Mouse (Mus musculus): ENCODE measurements around the gene Gm5089. TPM values are rescaled to one million over a fixed set of nuclear protein-coding genes. Genes with fewer than 3 reads are reported as not detected.
A peak's percentile ranks its signal among the peaks of the same experiment; 100 is the strongest.

The Gm5089 gene
- polyA plus RNA-seq, 1 experiment from 2014 or later = 0.22 TPM

DNA sequence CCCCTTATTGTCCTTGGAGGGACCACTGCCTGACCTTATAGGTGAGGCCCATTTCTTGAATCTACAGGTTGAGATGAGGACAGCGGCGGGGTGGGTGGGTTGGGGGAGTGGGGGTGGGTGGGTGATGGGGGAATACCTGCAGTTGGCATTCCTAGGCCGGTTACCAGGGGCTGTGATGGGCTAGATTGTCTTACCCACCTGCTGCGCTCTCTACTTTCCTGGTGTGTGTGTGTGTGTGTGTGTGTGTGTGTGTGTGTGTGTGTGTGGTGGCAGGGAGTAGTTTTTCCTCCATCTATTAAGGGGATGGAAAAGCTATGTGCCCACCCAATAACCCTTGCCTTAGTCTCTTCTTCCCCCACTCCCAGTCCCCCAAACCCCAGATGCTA is 33.5 kb upstream of the Gm5089 start:
- Histone ChIP-seq H3K27me3 (peaks cover 86% of the 10 kb centered on the region), H3K4me3 (no peak overlapping the region), H3K9ac (no peak overlapping the region), H3K4me2 (no peak overlapping the region), H3K27ac (no peak overlapping the region), H3K4me1 (no peaks in the 10 kb centered on the region), H3K36me3 (no peaks in the 10 kb centered on the region), H3K9me3 (no peaks in the 10 kb centered on the region)
- no peak for ATAC-seq (ENCODE audit: insufficient number of reproducible peaks, insufficient read depth, low FRiP score, low TSS enrichment, low read depth)
- 0% methylated on average over 4 of the region's 4 CpGs for WGBS

DNA sequence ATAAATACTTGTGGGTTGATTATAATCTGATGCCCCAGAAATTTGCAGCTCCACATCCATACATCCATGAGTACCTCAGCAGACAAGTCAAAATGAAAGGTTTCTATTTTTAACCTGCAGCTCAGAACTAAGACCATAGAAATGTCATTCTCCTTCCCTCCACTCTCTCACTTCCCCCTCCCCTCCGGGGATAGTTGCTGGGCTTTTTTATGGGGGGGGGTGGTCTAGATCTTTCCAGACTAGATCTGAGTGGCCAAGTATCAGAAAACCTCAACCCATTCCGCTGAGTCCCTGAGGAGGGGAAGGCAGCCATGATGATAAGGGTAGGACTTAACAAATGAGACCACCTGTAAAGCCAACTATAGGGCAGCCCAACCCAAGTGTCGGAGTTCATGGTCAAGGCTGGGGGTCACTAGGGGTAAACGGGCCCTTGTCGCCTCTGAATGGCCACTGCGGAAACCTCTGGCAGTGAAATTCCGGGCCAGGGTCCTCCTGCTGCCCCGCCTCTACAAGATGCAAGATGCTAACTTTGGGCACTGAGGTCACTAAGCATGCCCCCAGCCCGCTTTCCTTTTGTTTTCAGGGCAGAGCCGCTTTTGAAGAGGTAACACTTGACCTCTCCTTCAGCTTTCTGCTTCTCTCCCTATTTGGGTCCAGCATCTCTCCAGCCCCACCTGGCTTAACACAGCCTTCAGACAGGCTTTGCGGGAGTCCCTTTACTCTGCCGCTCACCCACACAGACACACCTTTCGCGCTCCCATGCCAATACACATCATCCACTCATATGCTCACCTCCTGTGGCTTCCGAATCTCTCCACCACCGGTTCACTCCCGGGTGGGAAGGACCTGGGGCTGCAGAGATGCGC is 32.9 kb upstream of the Gm5089 start:
- 3% methylated on average over 18 of the region's 18 CpGs for WGBS
- no peak overlapping the region for H3K4me2 ChIP-seq
- ATAC-seq (ENCODE audit: insufficient number of reproducible peaks, insufficient read depth, low FRiP score, low TSS enrichment, low read depth) = no peak

DNA sequence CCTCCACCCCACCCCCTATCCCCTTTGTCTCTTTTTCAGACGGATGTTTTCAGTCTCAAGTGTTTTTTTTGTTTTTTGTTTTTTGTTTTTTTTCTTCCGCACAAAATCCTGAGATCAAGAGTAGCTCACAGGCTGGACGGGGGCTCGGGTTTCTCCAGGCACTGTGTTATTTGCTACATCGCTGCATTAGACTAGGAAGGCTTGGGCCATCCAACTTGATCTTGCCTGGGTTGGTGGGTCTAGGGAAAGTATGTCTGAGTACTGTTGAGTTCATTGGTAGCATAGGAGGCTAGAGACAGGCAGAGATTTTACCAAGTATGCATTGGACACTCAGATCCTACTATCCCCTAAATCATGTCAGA is 32.1 kb upstream of the Gm5089 start:
- H3K9me3 ChIP-seq = no peaks in the 10 kb centered on the region
- H3K9ac ChIP-seq = no peak overlapping the region
- H3K4me1 ChIP-seq = peaks cover 5% of the 10 kb centered on the region; the same call in 1 of the 2 replicates
- H3K27me3 ChIP-seq = peaks cover 91% of the 10 kb centered on the region
- no peak overlapping the region for H3K4me3 ChIP-seq
- H3K27ac ChIP-seq = no peak overlapping the region
- H3K4me2 ChIP-seq = no peak overlapping the region
- ATAC-seq (ENCODE audit: insufficient number of reproducible peaks, insufficient read depth, low FRiP score, low TSS enrichment, low read depth) = no peak
- WGBS = 2% methylated on average over 5 of the region's 5 CpGs
- H3K36me3 ChIP-seq = no peaks in the 10 kb centered on the region

More for the DNA sequence above, 32.9 kb upstream of the Gm5089 start:
- Histone ChIP-seq H3K27me3 (peaks cover 86% of the 10 kb centered on the region), H3K4me1 (peaks cover 2% of the 10 kb centered on the region; the same call in 1 of the 2 replicates), H3K4me3 (no peak overlapping the region), H3K9me3 (no peaks in the 10 kb centered on the region), H3K36me3 (no peaks in the 10 kb centered on the region), H3K9ac (no peak overlapping the region), H3K27ac (no peak overlapping the region)

DNA sequence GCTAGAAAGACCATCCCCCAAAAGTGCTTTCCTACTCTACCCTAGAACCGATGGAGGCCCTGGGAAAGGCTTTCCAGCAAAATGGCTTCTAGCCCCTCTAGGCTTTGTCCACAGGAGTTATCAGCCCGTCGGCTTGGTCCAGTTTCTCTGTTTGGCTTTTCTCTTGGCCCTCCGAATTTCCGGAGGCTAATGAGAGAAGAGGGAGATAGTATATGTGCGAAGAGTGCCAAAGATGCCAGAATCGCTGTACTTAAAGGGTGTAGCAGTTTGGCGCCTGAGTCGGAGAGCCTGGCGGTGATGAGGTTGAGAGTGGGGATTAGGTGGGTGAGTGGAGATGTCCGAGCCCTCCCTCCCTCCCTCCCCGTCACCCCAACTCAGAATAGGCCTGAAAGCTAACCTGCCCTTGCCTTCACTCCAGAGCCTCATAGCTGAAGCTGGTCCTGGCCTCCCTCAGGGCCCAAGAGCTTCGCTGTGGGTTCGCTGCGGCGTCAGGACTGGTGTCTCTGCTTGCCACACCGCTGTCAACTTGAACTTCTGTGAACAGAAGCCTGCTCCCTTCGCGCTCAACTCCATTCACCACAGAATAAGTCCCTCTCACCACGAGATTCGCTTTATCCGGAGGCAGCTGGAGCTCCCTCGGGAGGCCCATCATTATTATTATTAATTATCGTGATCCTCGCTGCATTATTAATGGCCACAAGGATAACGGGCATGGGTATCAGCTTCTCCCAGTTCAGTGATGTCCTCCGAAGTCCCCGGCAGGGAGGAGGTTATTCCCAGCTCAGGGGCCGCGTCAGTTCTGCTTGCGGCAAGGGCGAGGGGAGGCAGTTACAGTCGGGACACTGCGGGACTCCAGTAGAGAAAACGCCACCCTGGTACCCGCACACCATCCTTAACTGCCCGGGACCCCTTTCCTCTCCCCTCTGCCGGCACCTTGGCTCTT is 31.4 kb upstream of the Gm5089 start:
- 2% methylated on average over 38 of the region's 38 CpGs for WGBS
- Histone ChIP-seq H3K27me3 (peaks cover 93% of the 10 kb centered on the region), H3K36me3 (no peaks in the 10 kb centered on the region), H3K9me3 (no peaks in the 10 kb centered on the region), H3K4me3 (no peak overlapping the region), H3K9ac (no peak overlapping the region), H3K4me2 (no peak overlapping the region), H3K4me1 (peaks cover 5% of the 10 kb centered on the region; the same call in 1 of the 2 replicates), H3K27ac (no peak overlapping the region)
- ATAC-seq (ENCODE audit: insufficient number of reproducible peaks, insufficient read depth, low FRiP score, low TSS enrichment, low read depth) = no peak

DNA sequence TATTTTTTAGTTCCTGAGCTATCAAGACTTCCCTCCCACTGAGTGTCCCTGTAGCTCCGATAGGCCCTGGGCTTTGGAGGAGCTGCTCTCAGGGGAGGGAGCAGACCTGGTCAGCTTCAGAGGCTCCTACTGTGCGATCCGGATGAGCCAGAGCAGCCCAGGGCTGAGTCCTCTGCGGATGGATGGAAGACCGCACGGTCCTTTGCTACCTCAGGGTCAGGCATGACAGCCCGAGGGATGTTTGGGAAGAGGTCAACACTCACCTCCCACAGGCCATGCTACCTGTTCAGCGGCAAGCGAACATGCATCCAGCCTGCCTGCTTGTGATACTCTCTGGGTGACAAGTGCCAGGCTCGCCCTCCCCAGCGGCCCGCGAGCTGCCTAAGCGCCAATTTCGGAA is 30.3 kb upstream of the Gm5089 start:
- Histone ChIP-seq H3K9me3 (no peaks in the 10 kb centered on the region), H3K4me2 (no peak overlapping the region), H3K4me1 (peaks cover 7% of the 10 kb centered on the region), H3K9ac (no peak overlapping the region), H3K27me3 (peaks cover 94% of the 10 kb centered on the region), H3K36me3 (no peaks in the 10 kb centered on the region), H3K27ac (no peak overlapping the region), H3K4me3 (no peak overlapping the region)
- no peak for ATAC-seq (ENCODE audit: insufficient number of reproducible peaks, insufficient read depth, low FRiP score, low TSS enrichment, low read depth)
- 5% methylated on average over 15 of the region's 15 CpGs for WGBS

DNA sequence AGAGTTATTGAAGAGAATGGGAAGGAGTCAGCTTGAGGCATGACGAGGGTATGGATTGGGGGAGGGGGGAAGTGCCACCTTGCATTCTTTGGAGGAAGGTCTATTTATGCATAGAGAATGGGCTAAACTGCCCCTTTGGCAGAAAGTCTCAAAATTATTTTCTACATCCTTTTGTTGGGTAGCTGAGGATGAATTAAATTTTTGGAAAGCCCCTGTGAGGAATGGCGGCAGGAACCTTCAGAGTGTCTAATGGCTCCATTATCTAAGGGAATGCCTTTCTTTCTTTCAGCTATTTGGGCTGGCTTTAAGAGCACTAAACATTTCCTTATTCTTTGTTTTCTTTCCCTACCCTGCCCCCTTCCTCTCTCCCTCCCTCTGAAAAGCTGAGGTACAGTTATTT is 29.4 kb upstream of the Gm5089 start:
- no peak overlapping the region for H3K9ac ChIP-seq
- peaks cover 15% of the 10 kb centered on the region for H3K4me1 ChIP-seq
- no peak overlapping the region for H3K4me2 ChIP-seq
- H3K4me3 ChIP-seq = no peak overlapping the region
- ATAC-seq (ENCODE audit: insufficient number of reproducible peaks, insufficient read depth, low FRiP score, low TSS enrichment, low read depth) = no peak
- H3K27ac ChIP-seq = no peak overlapping the region
- no peaks in the 10 kb centered on the region for H3K9me3 ChIP-seq
- WGBS = 6% methylated on average over 2 of the region's 2 CpGs
- H3K27me3 ChIP-seq = peaks cover 94% of the 10 kb centered on the region
- H3K36me3 ChIP-seq = no peaks in the 10 kb centered on the region

DNA sequence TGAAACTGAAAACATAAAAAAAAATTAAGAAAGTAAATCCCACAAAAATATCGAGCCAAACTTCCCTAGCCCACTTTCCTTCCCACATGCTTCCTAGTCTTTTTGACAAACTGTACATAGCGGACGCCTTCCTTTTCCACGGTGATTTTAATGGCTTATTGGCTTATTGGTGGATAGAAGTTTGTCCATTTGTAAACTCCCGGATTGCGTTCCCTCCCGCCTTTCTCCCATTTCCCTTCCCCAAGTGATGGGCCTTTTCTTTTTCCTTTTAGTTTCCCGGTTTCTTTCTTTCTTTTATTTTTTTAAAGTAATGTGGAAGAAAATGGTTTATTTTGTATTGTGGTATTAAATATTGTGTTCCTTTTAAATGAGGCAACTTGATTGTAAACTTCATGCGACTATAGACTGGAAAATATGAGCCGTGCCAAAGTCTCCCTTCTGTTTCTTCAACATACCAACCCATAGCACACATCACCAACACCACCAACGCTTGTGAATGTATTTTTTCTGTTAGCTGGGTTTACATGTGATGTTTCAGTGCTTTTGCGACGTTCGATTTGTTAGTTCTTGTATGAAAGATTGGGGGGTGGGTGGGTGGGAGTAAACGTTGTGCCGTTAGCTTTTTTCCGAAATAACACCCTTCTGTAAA is 28.7 kb upstream of the Gm5089 start:
- no peak for ATAC-seq (ENCODE audit: insufficient number of reproducible peaks, insufficient read depth, low FRiP score, low TSS enrichment, low read depth)
- no peaks in the 10 kb centered on the region for H3K36me3 ChIP-seq
- no peak overlapping the region for H3K4me3 ChIP-seq
- 11% methylated on average over 17 of the region's 17 CpGs for WGBS
- H3K9ac ChIP-seq = no peak overlapping the region
- no peak overlapping the region for H3K4me2 ChIP-seq
- no peak overlapping the region for H3K27ac ChIP-seq
- peaks cover 23% of the 10 kb centered on the region for H3K4me1 ChIP-seq
- H3K9me3 ChIP-seq = no peaks in the 10 kb centered on the region
- peaks cover 94% of the 10 kb centered on the region for H3K27me3 ChIP-seq

DNA sequence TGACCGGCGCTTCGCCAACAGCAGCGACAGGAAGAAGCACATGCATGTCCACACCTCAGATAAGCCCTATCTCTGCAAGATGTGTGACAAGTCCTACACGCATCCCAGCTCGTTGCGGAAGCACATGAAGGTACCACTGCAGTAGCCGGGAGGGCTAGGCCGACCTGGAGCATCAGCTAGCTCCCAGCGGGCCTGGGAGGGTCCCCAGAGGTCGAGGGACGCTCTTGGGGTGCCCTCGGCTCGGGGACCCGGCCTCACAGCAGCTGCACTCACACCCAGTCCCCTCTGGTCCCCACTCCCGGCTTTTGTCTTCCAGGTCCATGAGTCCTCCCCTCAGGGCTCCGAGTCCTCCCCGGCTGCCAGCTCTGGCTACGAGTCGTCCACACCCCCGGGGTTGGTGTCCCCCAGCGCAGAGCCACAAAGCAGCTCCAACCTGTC is 27.7 kb upstream of the Gm5089 start:
- Histone ChIP-seq H3K9me3 (no peaks in the 10 kb centered on the region), H3K27ac (no peak overlapping the region), H3K4me2 (no peak overlapping the region), H3K9ac (no peak overlapping the region), H3K27me3 (peaks cover 94% of the 10 kb centered on the region), H3K4me1 (peaks cover 33% of the 10 kb centered on the region), H3K4me3 (peak overlapping the region; percentile 10; the same call in 1 of the 2 replicates), H3K36me3 (no peaks in the 10 kb centered on the region)
- no peak for ATAC-seq (ENCODE audit: insufficient number of reproducible peaks, insufficient read depth, low FRiP score, low TSS enrichment, low read depth)
- under 1% methylated on average over 22 of the region's 22 CpGs for WGBS

DNA sequence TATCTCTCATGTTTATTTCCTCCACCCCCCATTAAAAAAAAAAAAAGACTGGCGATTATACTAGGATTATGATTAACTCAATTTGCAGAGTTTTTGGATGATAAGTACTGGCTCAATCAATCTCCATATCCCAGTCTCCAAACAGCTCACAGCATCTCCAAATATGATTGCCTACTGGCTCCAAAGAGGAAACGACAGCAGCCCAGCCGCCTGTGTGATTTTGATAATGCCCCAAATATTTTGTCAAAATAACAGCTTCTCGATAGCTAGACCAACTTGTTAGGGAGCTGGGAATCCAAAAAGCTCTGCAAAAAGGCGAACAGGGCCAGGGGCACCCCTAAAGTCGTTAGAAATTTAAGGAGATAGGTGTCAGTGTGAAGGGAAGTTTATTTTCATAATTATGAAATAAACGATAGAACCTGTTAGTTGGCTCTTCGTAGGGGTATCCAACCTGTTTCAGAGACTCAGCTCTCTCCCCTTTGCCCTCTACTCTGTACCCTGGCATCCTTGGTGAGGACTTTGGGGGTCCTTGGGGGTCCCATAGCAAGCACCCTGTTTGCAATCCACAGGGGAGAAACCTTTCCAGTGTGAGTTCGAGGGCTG is 27.2 kb upstream of the Gm5089 start:
- Histone ChIP-seq H3K9ac (no peak overlapping the region), H3K4me1 (peaks cover 33% of the 10 kb centered on the region), H3K4me2 (no peak overlapping the region), H3K4me3 (peak overlapping the region; percentile 10; the same call in 1 of the 2 replicates), H3K9me3 (no peaks in the 10 kb centered on the region), H3K27ac (no peak overlapping the region), H3K36me3 (no peaks in the 10 kb centered on the region), H3K27me3 (peaks cover 94% of the 10 kb centered on the region)
- WGBS = 2% methylated on average over 9 of the region's 9 CpGs
- ATAC-seq (ENCODE audit: insufficient number of reproducible peaks, insufficient read depth, low FRiP score, low TSS enrichment, low read depth) = no peak

DNA sequence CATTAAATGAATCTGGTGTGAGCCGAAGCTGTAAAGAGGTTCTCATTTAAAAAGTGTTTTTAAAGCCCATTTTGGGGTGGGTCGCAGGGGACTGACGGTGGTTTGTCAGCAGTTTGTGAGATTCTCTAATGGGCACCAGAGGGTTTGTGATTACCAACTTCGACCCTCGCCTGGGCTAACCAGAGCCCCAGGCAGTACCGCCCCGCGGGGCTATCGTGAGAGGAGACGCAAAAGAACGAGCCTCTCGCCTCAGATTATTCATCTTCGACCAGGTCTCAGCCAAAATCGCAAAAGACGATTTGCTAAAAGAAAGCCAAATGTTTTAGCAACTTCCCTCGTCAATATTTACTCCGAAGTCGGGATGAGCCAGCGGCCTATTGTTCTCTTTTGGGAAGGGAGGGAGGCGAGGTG is 26.4 kb upstream of the Gm5089 start:
- WGBS = under 1% methylated on average over 20 of the region's 20 CpGs

DNA sequence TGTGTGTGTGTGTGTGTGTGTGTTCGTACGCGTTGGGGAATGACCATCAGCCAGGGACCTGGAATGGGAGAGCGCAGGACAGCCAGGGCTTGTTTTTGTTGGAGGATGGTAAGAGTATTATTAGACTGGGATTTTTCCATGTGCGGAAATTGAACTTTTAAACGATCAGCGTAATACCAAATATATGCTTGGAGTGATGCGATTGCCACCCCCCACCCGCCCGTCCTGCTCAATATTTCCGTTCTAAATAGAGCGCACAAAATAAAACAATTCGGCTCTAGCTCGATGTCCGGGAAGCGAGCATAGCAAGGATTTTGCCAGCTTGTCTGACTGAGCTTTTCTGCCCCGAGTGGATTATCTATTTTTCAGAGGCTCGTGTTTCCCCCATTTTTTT is 25.9 kb upstream of the Gm5089 start:
- Histone ChIP-seq H3K27ac (no peak overlapping the region), H3K9me3 (no peaks in the 10 kb centered on the region), H3K4me1 (peaks cover 33% of the 10 kb centered on the region), H3K9ac (no peak overlapping the region), H3K4me3 (peak overlapping the region; percentile 46; the same call in 1 of the 2 replicates), H3K27me3 (peaks cover 94% of the 10 kb centered on the region), H3K4me2 (no peak overlapping the region), H3K36me3 (no peaks in the 10 kb centered on the region)
- ATAC-seq (ENCODE audit: insufficient number of reproducible peaks, insufficient read depth, low FRiP score, low TSS enrichment, low read depth) = no peak
- WGBS = under 1% methylated on average over 18 of the region's 18 CpGs

More for the DNA sequence above, 26.4 kb upstream of the Gm5089 start:
- Histone ChIP-seq H3K27ac (no peak overlapping the region), H3K36me3 (no peaks in the 10 kb centered on the region), H3K4me3 (no peak overlapping the region), H3K9me3 (no peaks in the 10 kb centered on the region), H3K4me2 (no peak overlapping the region), H3K27me3 (peaks cover 94% of the 10 kb centered on the region), H3K9ac (no peak overlapping the region), H3K4me1 (peaks cover 33% of the 10 kb centered on the region)
- ATAC-seq (ENCODE audit: insufficient number of reproducible peaks, insufficient read depth, low FRiP score, low TSS enrichment, low read depth) = no peak
